9 mouse cellular contexts compared by ENCODE assay signal in genomic region chr4:132973814-132974398, GRCm38 (mm10). TPM values are rescaled to one million over a fixed set of nuclear protein-coding genes. Genes with fewer than 3 reads are reported as not detected.
DNase-seq lines count a peak whose midpoint lies in the region; ATAC-seq and TF ChIP-seq lines count a peak whose summit lies in the region.
"Had no signal": no experiment of that assay in that cellular context is flagged by ENCODE, and none has a peak within 500 bp of the region (broad histone marks: within the 10 kb centered on the region; RNA-seq: fewer than 3 reads in every experiment).

Gene Fgr (plus strand): TSS chr4:132974095.

- no peak for ATAC-seq in hindbrain, embryonic 14.5 days (ENCODE audit: low FRiP score)
- 0 out of 2 replicates have a peak, but pooled peaks have one; percentile 9 for ATAC-seq in liver, postnatal 0 days
- ATAC-seq in activated CD4-positive, CD25-positive, alpha-beta regulatory T cell, adult 4 months = no peak

- H3K4me3 ChIP-seq in hindbrain, embryonic 14.5 days (replicated peaks; ENCODE audit: low read length) = no peak within 1 kb of the TSS
- peak within 1 kb of the TSS; percentile 48 for H3K4me3 ChIP-seq in liver, postnatal 0 days (ENCODE audit: low read depth, low read length)
- peak within 1 kb of the TSS; percentile 51 for H3K4me3 ChIP-seq in spleen, adult 2 months (ENCODE audit: extremely low read depth, insufficient read depth, insufficient read length)
- H3K4me3 ChIP-seq: myocyte had no signal

- H3K4me2 ChIP-seq in hindbrain, embryonic 14.5 days (replicated peaks) = peak within 1 kb of the TSS; percentile 36
- H3K4me2 ChIP-seq in liver, postnatal 0 days (ENCODE audit: low read depth, low read length) = peak within 1 kb of the TSS; percentile 71

- H3K27me3 ChIP-seq in hindbrain, embryonic 14.5 days (ENCODE audit: control insufficient read depth, insufficient read depth, low read length) = peaks cover 32% of the 10 kb centered on the region
- H3K27me3 ChIP-seq in liver, postnatal 0 days (ENCODE audit: insufficient read depth, low read length) = peaks cover 11% of the 10 kb centered on the region; the same call in 1 of the 2 replicates
- H3K27me3 ChIP-seq in spleen, adult 2 months (ENCODE audit: control insufficient read depth, insufficient read depth, low read length) = no peaks in the 10 kb centered on the region

- no peak within 1 kb of the TSS for H3K27ac ChIP-seq in hindbrain, embryonic 14.5 days
- H3K27ac ChIP-seq in liver, postnatal 0 days (ENCODE audit: low read depth) = peak within 1 kb of the TSS; percentile 64
- peak within 1 kb of the TSS; percentile 96 for H3K27ac ChIP-seq in spleen, adult 2 months (ENCODE audit: insufficient read depth, low read length)

- peak; percentile 37; the same call in 1 of the 2 replicates for TF ChIP-seq POLR2A in spleen, adult 2 months (IDR thresholded peaks at IDR 0.05; ENCODE audit: low read depth, low read length)

- TF ChIP-seq EP300 in liver, postnatal 0 days (IDR thresholded peaks at IDR 0.05; ENCODE audit: low read depth) = no peak

- no peak within 1 kb of the TSS for H3K9ac ChIP-seq in hindbrain, embryonic 14.5 days
- H3K9ac ChIP-seq in liver, postnatal 0 days (replicated peaks) = peak within 1 kb of the TSS; percentile 62

- DNase-seq in spleen, adult 18-20 months = peak; percentile 76 to 77
- DNase-seq in spleen, adult 12 weeks (ENCODE audit: low spot score) = no peak
- no peak for DNase-seq in hindbrain, embryonic 14.5 days (ENCODE audit: low spot score)
- no peak for DNase-seq in liver, postnatal 0 days
- DNase-seq in spleen, adult 2 months (ENCODE audit: low read depth in 1 of 2, low spot score in 2 of 2) = peak in 1 of 2 experiments; percentile 85
- DNase-seq in gastrocnemius, adult 18-20 months (ENCODE audit: low spot score) = no peak
- DNase-seq in ovary, postnatal 10 days (ENCODE audit: low spot score) = no peak

- no peaks in the 10 kb centered on the region for H3K36me3 ChIP-seq in hindbrain, embryonic 14.5 days (replicated peaks; ENCODE audit: control insufficient read depth, insufficient read depth)
- H3K36me3 ChIP-seq in liver, postnatal 0 days (replicated peaks; ENCODE audit: insufficient read depth, low read length) = no peaks in the 10 kb centered on the region
- H3K36me3 ChIP-seq in spleen, adult 2 months (ENCODE audit: control insufficient read depth, insufficient read depth, low read length) = no peaks in the 10 kb centered on the region

- 8% methylated on average over 21 of the region's 21 CpGs for WGBS in hindbrain, embryonic 14.5 days
- 10% methylated on average over 21 of the region's 21 CpGs for WGBS in liver, postnatal 0 days (ENCODE audit: insufficient replicate concordance)
- 12% methylated on average over 21 of the region's 21 CpGs for WGBS in spleen, adult 2 months

- no peaks in the 10 kb centered on the region for H3K9me3 ChIP-seq in hindbrain, embryonic 14.5 days (ENCODE audit: control insufficient read depth, low read length)
- H3K9me3 ChIP-seq in liver, postnatal 0 days (ENCODE audit: low read length) = no peaks in the 10 kb centered on the region

- TF ChIP-seq CTCF in liver, postnatal 0 days (IDR thresholded peaks at IDR 0.05; ENCODE audit: low read depth) = no peak
- no peak for TF ChIP-seq CTCF in spleen, adult 2 months (IDR thresholded peaks at IDR 0.05; ENCODE audit: extremely low read depth, insufficient read depth, insufficient read length, insufficient replicate concordance)

- H3K4me1 ChIP-seq in hindbrain, embryonic 14.5 days (replicated peaks; ENCODE audit: control insufficient read depth, insufficient read depth, low read length) = peaks cover 18% of the 10 kb centered on the region
- H3K4me1 ChIP-seq in liver, postnatal 0 days (ENCODE audit: insufficient read depth) = peaks cover 34% of the 10 kb centered on the region
- H3K4me1 ChIP-seq in spleen, adult 2 months (ENCODE audit: control insufficient read depth, insufficient read depth, insufficient read length) = peaks cover 59% of the 10 kb centered on the region

RNA-seq across cellular contexts. Expression of gene Fgr, which starts in this region (rescaled TPM):
- polyA plus RNA-seq in hindbrain, embryonic 14.5 days (2014; fragmentation: Nextera tagmentation; extraction: Ambion mirVana) = 0.14 and 0.17 TPM in 2 replicates
- 3.8 and 4.0 TPM in 2 replicates for polyA plus RNA-seq in liver, postnatal 0 days (2015; fragmentation: Nextera tagmentation; extraction: Ambion mirVana)
- 37.5 and 39.9 TPM in 2 replicates for polyA plus RNA-seq in spleen, adult 2 months (2012; rRNA removed)
- polyA plus RNA-seq in activated CD4-positive, CD25-positive, alpha-beta regulatory T cell, adult 4 months (2017; shearing (Covaris generic)) = 1 to 10 TPM; 4.2 TPM
- under 1 TPM; 0.09 to 0.14 TPM for total RNA-seq in gastrocnemius, adult 18-20 months (2021)
- polyA plus RNA-seq: myocyte had no signal

Comparison
In these comparisons a context has a peak if more than half of its experiments do, and no peak if none do; other contexts are left out.
1. DNase-seq: peak in spleen, adult 18-20 months (2 of 2); none in spleen, adult 12 weeks (single experiment), hindbrain, embryonic 14.5 days (single experiment), liver, postnatal 0 days (single experiment), gastrocnemius, adult 18-20 months (single experiment) and ovary, postnatal 10 days (single experiment).